Mouse (Mus musculus) Patski (cell line): Measurements from ENCODE around the gene Polr2g. TPM values are rescaled to one million over a fixed set of nuclear protein-coding genes. Genes with fewer than 3 reads are reported as not detected.

Source experiments
- ATAC-seq: fragments of 100-300 bp; one replicate; pipeline ENCODE4 v1.8.0; 2021
- CTCF ChIA-PET: fragments of 350-600 bp; sonication (Branson Sonifier 250); formaldehyde crosslinking; loops from one replicate; lab custom pipeline; 2022; ENCODE audit warnings: inconsistent platforms; lab: Charles Lee
- POLR2A ChIA-PET: fragments of 350-600 bp; sonication (Branson Sonifier 250); formaldehyde crosslinking; loops from one replicate; lab custom pipeline; 2022; ENCODE audit warnings: antibody characterized with exemption, inconsistent platforms; lab: Charles Lee
- DNase-seq: peaks from one replicate; pipeline ENCODE4 v3.0.0-alpha.2; 2011; ENCODE audit warnings: low read depth, low spot score
- H3K27me3 ChIP-seq: fragments of 371-371 bp; one replicate; pipeline ENCODE4 v1.5.1; 2021
- CTCF ChIP-seq: fragments of 100-300 bp; IDR thresholded peaks from one replicate; pipeline ENCODE4 v1.5.1; 2021
- in situ Hi-C: fragments of 300-500 bp; cut with MboI; formaldehyde crosslinking; loops from 3 replicates; pipeline ENCODE4 v1.11.1; 2018; ENCODE audit warnings: low pct_unique_long_range_greater_than_20kb, mixed read lengths
- polyA plus RNA-seq: library from polyadenylated mRNA; unstranded; gene quantifications from one replicate; pipeline ENCODE4 v1.2.3, GENCODE M21; 2021

The Polr2g gene
- polyA plus RNA-seq, 1 experiment from 2014 or later: 148 TPM

GRCm38 (mm10) chr19:8765562-8765961 is 32.8 kb downstream of the Polr2g start:
- ATAC-seq (no peak), DNase-seq (no peak)
- no peaks in the 10 kb centered on the region for H3K27me3 ChIP-seq
- no peak for TF ChIP-seq CTCF
- ChIA-PET CTCF (interaction anchor here (1.0 kb wide), 1 partner anchor 24 kb away, joined by 3 read pairs; the partner anchor contains the start of genes 1700092M07Rik and Stx5a), POLR2A (no interaction called here)
- in situ Hi-C loops: no loop called here

DNA sequence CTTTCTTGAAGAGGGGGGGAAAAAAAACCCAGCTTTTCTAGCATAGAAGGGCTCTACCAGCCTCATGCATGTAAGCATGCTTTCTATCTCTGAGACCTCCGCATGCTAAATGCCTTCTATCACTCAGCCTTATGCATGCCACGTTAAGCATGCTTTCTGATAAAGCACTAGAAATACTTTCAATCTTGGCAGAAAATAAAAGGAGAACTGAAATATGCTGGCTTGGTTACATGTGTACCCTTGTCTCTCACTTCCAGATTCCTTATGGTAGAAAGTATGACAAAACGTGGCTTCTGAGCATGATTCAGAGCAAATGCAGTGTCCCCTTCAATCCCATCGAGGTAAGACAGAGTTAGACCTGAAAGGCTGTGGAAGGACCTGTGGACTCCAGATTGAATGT is 35.1 kb downstream of the Polr2g start:
- ChIA-PET CTCF (no interaction called here), POLR2A (interaction anchor here (0.6 kb wide), 1 partner anchor 71 kb away, joined by 3 read pairs; no protein-coding TSS in a partner anchor)
- no peak for DNase-seq
- no peaks in the 10 kb centered on the region for H3K27me3 ChIP-seq
- ATAC-seq: no peak
- in situ Hi-C loops: no loop called here
- no peak for TF ChIP-seq CTCF

DNA sequence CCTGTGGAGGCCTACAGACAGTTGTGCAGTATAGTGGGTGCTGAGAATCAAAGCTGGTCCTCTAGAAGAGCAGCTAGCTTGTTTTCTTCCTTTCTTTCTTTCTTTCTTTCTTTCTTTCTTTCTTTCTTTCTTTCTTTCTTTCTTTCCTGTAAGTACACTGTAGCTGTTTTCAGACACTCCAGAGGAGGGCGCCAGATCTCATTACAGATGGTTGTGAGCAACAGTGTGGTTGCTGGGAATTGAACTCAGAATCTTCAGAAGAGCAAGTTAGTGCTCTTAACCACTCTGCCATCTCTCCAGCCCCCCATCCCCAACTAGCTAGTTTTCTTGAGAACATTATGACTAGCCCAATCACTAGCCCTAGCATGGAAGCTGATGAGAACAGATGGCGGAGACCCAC is 37.6 kb downstream of the Polr2g start:
- TF ChIP-seq CTCF: peak; percentile 53

DNA sequence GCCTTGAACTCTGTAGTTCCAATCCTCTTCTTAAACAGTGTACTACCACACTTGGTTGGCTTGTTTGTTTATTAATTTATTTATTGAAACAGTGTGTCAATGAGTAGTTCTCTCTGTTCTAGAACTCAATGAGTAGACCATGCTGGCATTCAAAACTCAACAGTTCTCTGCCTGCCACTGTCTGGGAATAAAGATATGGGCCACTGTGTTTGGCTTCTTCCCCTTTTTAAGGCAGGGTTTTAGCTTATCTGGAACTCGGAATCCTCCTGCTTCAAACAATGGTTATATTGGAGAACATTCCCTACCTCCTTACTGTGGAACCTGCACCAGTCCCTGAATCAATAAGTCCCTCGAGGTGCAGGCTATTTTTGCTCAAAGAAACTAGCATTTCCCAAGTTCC is 39.5 kb downstream of the Polr2g start:
- no peaks in the 10 kb centered on the region for H3K27me3 ChIP-seq
- TF ChIP-seq CTCF: no peak
- in situ Hi-C loops: no loop called here
- ChIA-PET CTCF (interaction anchor here (1.7 kb wide), 1 partner anchor 10 kb away, joined by 4 read pairs; no protein-coding TSS in a partner anchor), POLR2A (interaction anchor here (1.1 to 2.8 kb wide), 3 partner anchors 12 to 62 kb away, joined by 3 to 11 read pairs (median 6); partner anchors contain the start of genes Tmem179b and Tmem223)
- ATAC-seq (no peak), DNase-seq (no peak)

More for the DNA sequence above, 37.6 kb downstream of the Polr2g start:
- ATAC-seq (no peak), DNase-seq (no peak)
- CTCF ChIA-PET: interaction anchor here (1.0 to 1.4 kb wide), 3 partner anchors 9 to 43 kb away, joined by 3 to 5 read pairs (median 4); partner anchors contain the start of gene Tmem223
- no peaks in the 10 kb centered on the region for H3K27me3 ChIP-seq
- in situ Hi-C loops: no loop called here
- POLR2A ChIA-PET: interaction anchor here (0.8 kb wide), 1 partner anchor 11 kb away, joined by 3 read pairs; no protein-coding TSS in a partner anchor

DNA sequence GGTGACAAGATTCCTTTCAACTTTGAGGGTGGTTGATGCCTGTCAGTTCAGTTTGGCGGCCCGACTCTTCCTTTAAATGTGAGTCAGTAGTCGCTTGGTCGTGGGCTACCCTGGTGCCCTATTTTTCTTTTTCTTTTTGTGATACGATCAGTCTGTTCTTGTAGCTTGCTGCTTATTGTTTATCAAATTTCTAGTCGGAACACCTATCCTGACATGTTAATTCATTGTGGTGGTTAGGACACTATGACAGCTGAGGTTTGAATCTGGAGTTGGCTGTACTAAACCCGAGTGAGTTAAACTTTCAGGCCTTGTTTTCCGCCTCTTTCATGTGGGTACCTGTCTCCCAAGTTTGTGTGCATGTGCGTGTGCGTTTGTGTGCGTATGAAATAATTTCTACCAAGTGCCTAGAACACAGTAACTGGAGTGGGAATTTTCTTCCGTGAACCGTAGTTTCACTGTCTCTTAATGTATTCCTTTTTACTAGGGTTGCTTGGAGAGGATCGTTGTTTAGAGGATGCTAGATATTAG is 40.8 kb downstream of the Polr2g start:
- no peaks in the 10 kb centered on the region for H3K27me3 ChIP-seq
- no peak for TF ChIP-seq CTCF
- ChIA-PET CTCF (interaction anchor here (1.0 to 1.7 kb wide), 2 partner anchors 9 to 41 kb away, joined by 4 read pairs; partner anchors contain the start of gene Polr2g), POLR2A (interaction anchor here (0.7 to 2.8 kb wide), 7 partner anchors 10 to 63 kb away, joined by 3 to 11 read pairs (median 4); partner anchors contain the start of genes 1700092M07Rik, Tmem179b and Tmem223)
- ATAC-seq: peak; percentile 4
- DNase-seq: no peak
- in situ Hi-C loops: no loop called here

DNA sequence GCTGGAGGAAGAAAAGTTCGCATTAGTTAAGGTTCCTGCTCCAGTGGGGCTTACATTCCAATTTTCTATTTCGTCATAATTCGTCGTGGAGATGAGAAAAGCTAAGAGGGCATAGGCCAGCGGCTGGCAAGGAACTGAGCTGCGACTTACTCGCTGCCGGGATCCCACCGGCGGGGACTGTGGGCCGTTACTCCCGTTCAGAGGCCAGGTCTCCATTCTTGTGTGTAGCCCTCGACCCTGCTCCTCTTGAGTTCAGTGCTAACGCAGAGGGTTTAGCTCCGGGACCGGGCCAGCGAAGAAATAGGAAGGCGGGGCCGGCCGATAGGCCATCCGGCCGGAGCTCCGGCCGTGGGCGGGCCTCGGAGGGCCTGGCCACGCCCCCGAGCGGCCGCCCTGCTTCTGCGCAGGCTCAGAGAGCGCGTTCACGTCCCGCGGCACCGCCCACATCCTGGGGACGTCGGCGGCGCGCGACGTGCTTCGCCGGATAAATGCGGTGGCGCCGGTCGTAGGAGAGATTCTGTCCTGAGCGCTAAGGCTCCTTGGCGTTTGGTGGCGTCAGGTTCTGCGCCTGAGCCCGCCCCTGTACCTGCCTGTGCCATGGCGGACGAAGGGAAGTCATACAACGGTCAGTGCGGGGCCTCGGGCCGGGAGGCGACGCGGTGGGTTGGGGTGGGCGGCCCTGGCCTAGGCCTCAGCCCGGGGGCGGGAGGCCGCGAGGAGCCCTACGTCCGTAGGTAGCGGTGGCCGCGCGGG is 41.6 kb downstream of the Polr2g start, which contains the start of gene Nxf1:
Nxf1 (plus strand) TSS at position 439 of the 753 bp plus-strand sequence.
- in situ Hi-C loops: no loop called here
- ATAC-seq: peak; percentile 94
- CTCF ChIA-PET: interaction anchor here (0.8 to 1.7 kb wide), 5 partner anchors 9 to 50 kb away, joined by 3 to 4 read pairs (median 3); no protein-coding TSS in a partner anchor
- no peak for TF ChIP-seq CTCF
- H3K27me3 ChIP-seq: no peaks in the 10 kb centered on the region
- peak; percentile 44 for DNase-seq
- POLR2A ChIA-PET: interaction anchor here (1.0 to 2.8 kb wide), 5 partner anchors 9 to 48 kb away, joined by 3 to 11 read pairs (median 4); partner anchors contain the start of genes Tmem179b and Tmem223

- H3K27me3 ChIP-seq: no peaks in the 10 kb centered on the region
- no peak for TF ChIP-seq CTCF
- DNase-seq: no peak
- ChIA-PET CTCF (interaction anchor here (1.7 kb wide), 1 partner anchor 52 kb away, joined by 3 read pairs; no protein-coding TSS in a partner anchor), POLR2A (interaction anchor here (1.8 kb wide), 1 partner anchor 19 kb away, joined by 6 read pairs; the partner anchor contains the start of gene Tmem179b)
- ATAC-seq: no peak
- in situ Hi-C loops: no loop called here
These were observed 42.7 kb downstream of the Polr2g start for GRCm38 (mm10) chr19:8755652-8756051.

DNA sequence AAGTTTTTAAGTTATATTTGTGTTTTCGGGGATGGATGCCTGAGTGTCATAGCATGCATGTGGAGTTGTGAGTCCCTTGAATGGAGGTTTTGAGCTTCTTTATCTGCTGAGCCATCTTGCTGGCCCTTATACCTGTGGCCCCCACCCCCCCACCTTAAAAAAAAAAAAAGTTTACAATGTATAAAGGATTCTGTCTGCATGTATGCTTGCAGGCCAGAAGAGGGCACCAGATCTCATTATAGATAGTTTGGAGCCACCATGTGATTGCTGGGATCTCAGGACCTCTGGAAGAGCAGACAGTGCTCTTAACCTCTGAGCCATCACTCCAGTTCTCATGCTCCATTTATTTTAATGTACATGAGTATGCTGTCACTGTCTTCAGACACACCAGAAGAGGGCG is 51.0 kb downstream of the Polr2g start:
- ChIA-PET POLR2A (interaction anchor here (0.6 to 1.0 kb wide), 2 partner anchors 11 to 28 kb away, joined by 3 read pairs; no protein-coding TSS in a partner anchor), CTCF (interaction anchor here (1.4 to 1.7 kb wide), 2 partner anchors 9 to 10 kb away, joined by 3 to 4 read pairs; no protein-coding TSS in a partner anchor)

DNA sequence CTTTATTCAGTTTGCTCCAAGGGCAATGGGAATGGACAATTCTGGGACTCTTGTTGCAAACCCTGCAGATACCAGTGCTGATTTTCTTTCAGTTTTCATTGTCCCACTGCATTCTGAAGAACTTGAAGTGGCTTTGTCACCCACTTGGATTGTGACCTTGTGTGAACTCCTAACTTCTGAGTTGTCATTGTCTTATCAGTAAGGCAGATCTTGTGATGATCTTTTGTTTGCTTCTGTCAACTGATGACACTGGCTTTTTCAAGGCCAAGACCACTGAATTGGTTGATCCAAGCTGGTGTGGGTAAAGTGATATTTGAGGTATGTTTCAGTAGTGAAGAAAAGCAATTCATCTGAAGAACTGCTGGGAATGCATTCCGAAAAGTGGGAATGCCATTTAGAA is 53.0 kb downstream of the Polr2g start:
- DNase-seq (no peak), ATAC-seq (no peak)
- CTCF ChIA-PET: no interaction called here
- POLR2A ChIA-PET: no interaction called here
- no peak for TF ChIP-seq CTCF
- in situ Hi-C loops: no loop called here
- no peaks in the 10 kb centered on the region for H3K27me3 ChIP-seq

More for the DNA sequence above, 51.0 kb downstream of the Polr2g start:
- no peaks in the 10 kb centered on the region for H3K27me3 ChIP-seq
- in situ Hi-C loops: no loop called here
- DNase-seq: no peak
- TF ChIP-seq CTCF: peak; percentile 60
- no peak for ATAC-seq

Other genes starting within 250 kb of the Polr2g start
- gene Slc22a8, start 207.3 kb downstream of the Polr2g start, polyA plus RNA-seq: not detected
- not detected for gene Slc22a6, start 180.5 kb downstream of the Polr2g start, polyA plus RNA-seq
- 0.01 TPM for gene Chrm1, start 134.8 kb downstream of the Polr2g start, polyA plus RNA-seq
- gene Slc3a2, start 75.2 kb downstream of the Polr2g start, polyA plus RNA-seq: 807 TPM
- gene Wdr74, start 62.8 kb downstream of the Polr2g start, polyA plus RNA-seq: 64.7 TPM
- gene 1700092M07Rik, start 57.9 kb downstream of the Polr2g start, polyA plus RNA-seq: 0.86 TPM
- gene Stx5a, start 57.2 kb downstream of the Polr2g start, polyA plus RNA-seq: 116 TPM
- 164 TPM for gene Nxf1, start 41.5 kb downstream of the Polr2g start, polyA plus RNA-seq
- gene Tmem223, start 27.6 kb downstream of the Polr2g start, polyA plus RNA-seq: 74.3 TPM
- 58.9 TPM for gene Tmem179b, start 24.1 kb downstream of the Polr2g start, polyA plus RNA-seq
- gene Taf6l, start 12.2 kb downstream of the Polr2g start, polyA plus RNA-seq: 25.8 TPM
- gene Zbtb3, start 4.0 kb upstream of the Polr2g start, polyA plus RNA-seq: 5.0 TPM
- gene Ttc9c, start 20.8 kb upstream of the Polr2g start, polyA plus RNA-seq: 51.4 TPM
- 136 TPM for gene Hnrnpul2, start 21.4 kb upstream of the Polr2g start, polyA plus RNA-seq
- gene AC129217.1, start 31.2 kb upstream of the Polr2g start, polyA plus RNA-seq: 3.3 TPM
- 4.1 TPM for gene Bscl2, start 38.9 kb upstream of the Polr2g start, polyA plus RNA-seq
- gene Gng3, start 40.6 kb upstream of the Polr2g start, polyA plus RNA-seq: 0.50 TPM
- gene Lrrn4cl, start 52.2 kb upstream of the Polr2g start, polyA plus RNA-seq: 0.10 TPM
- 270 TPM for gene Ubxn1, start 72.9 kb upstream of the Polr2g start, polyA plus RNA-seq
- 50.7 TPM for gene Uqcc3, start 82.3 kb upstream of the Polr2g start, polyA plus RNA-seq
- gene Lbhd1, start 85.2 kb upstream of the Polr2g start, polyA plus RNA-seq: 15.4 TPM
- not detected for gene Gm49403, start 85.4 kb upstream of the Polr2g start, polyA plus RNA-seq
- gene 1810009A15Rik, start 90.3 kb upstream of the Polr2g start, polyA plus RNA-seq: 69.6 TPM
- 5.9 TPM for gene Gm49416, start 90.3 kb upstream of the Polr2g start, polyA plus RNA-seq
- 31.2 TPM for gene Ints5, start 94.4 kb upstream of the Polr2g start, polyA plus RNA-seq
- 308 TPM for gene Ganab, start 99.5 kb upstream of the Polr2g start, polyA plus RNA-seq
- 53.3 TPM for gene B3gat3, start 121.8 kb upstream of the Polr2g start, polyA plus RNA-seq
- gene Rom1, start 130.8 kb upstream of the Polr2g start, polyA plus RNA-seq: 9.1 TPM
- 56.5 TPM for gene Eml3, start 131.0 kb upstream of the Polr2g start, polyA plus RNA-seq
- 141 TPM for gene Mta2, start 143.3 kb upstream of the Polr2g start, polyA plus RNA-seq
- gene Tut1, start 155.3 kb upstream of the Polr2g start, polyA plus RNA-seq: 24.6 TPM
- 419 TPM for gene Eef1g, start 168.5 kb upstream of the Polr2g start, polyA plus RNA-seq
- gene Ahnak, start 190.7 kb upstream of the Polr2g start, polyA plus RNA-seq: 57.7 TPM